Mouse (Mus musculus): ENCODE data around the gene Edrf1. TPM values are rescaled to one million over a fixed set of nuclear protein-coding genes. Genes with fewer than 3 reads are reported as not detected.
"Not testable (repeated sequence)": the region's sequence is repeated elsewhere in the genome, so short reads cannot be mapped to it uniquely, and the experiment has no call there.

Gene Edrf1
- polyA plus RNA-seq, 1 experiment from 2014 or later, result 19.0 TPM

DNA sequence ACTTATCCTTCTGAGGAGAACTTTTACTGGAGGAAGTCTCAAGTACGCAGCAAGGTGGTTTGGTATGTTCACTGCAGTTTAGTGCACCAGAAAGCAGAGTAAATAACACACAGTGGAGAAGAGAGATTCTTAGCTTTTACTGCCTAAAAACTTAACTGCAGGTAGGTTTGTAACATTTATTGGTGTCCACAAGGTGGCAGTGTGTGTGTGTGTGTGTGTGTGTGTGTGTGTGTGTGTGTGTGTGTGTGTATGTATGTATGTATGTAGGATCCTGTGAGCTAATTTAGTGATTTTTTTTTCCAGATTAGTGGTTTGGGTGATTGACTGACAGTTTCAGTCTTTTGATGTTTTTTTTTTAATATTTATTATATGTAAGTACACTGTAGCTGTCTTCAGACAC is 31.7 kb downstream of the Edrf1 start:
- Histone ChIP-seq H3K9ac (no peak overlapping the region), H3K4me1 (no peaks in the 10 kb centered on the region), H3K4me3 (no peak overlapping the region), H3K4me2 (no peak overlapping the region), H3K27me3 (no peaks in the 10 kb centered on the region), H3K9me3 (no peaks in the 10 kb centered on the region), H3K36me3 (peaks cover 92% of the 10 kb centered on the region), H3K27ac (no peak overlapping the region)
- no peak for ATAC-seq (ENCODE audit: insufficient number of reproducible peaks, insufficient read depth, low FRiP score, low TSS enrichment, low read depth)
- 98% methylated on average over 1 of the region's 1 CpGs for WGBS

GRCm38 (mm10) chr7:133669946-133670345 is 32.6 kb downstream of the Edrf1 start:
- H3K36me3 ChIP-seq, result peaks cover 83% of the 10 kb centered on the region
- H3K4me1 ChIP-seq, result no peaks in the 10 kb centered on the region
- WGBS, result 93% methylated on average over 9 of the region's 9 CpGs
- ATAC-seq (ENCODE audit: insufficient number of reproducible peaks, insufficient read depth, low FRiP score, low TSS enrichment, low read depth), result no peak
- no peak overlapping the region for H3K9ac ChIP-seq
- H3K4me3 ChIP-seq, result no peak overlapping the region
- no peaks in the 10 kb centered on the region for H3K27me3 ChIP-seq
- no peak overlapping the region for H3K4me2 ChIP-seq
- no peak overlapping the region for H3K27ac ChIP-seq
- no peaks in the 10 kb centered on the region for H3K9me3 ChIP-seq

DNA sequence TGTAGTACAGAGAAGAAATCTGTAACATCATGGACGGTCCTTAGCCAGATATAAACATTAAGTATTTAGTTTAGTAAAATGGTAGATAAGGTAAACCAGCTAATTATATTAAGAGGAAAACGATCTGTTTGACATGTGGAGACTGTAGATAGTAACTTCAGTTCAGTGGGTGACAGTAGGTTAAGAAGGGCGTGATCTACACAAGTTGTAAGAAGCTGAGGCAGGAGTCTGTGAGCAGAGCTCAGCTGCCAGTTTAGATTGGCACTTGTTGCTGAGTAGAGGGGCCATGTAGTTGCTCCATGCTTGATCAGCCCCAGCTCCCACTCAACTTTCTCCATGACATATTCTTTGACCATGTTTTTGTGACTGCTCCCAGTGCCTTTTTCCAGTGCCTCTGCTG is 33.5 kb downstream of the Edrf1 start:
- no peaks in the 10 kb centered on the region for H3K4me1 ChIP-seq
- H3K9me3 ChIP-seq, result no peaks in the 10 kb centered on the region
- no peak overlapping the region for H3K27ac ChIP-seq
- 92% methylated on average over 3 of the region's 3 CpGs for WGBS
- H3K27me3 ChIP-seq, result no peaks in the 10 kb centered on the region
- H3K36me3 ChIP-seq, result peaks cover 78% of the 10 kb centered on the region
- H3K4me2 ChIP-seq, result no peak overlapping the region
- H3K4me3 ChIP-seq, result no peak overlapping the region
- ATAC-seq (ENCODE audit: insufficient number of reproducible peaks, insufficient read depth, low FRiP score, low TSS enrichment, low read depth), result no peak
- H3K9ac ChIP-seq, result no peak overlapping the region

GRCm38 (mm10) chr7:133676002-133676401 is 38.7 kb downstream of the Edrf1 start:
- WGBS, result 69% methylated on average over 9 of the region's 9 CpGs
- Histone ChIP-seq H3K36me3 (peaks cover 35% of the 10 kb centered on the region), H3K27me3 (no peaks in the 10 kb centered on the region)

GRCm38 (mm10) chr7:133678716-133679115 is 41.4 kb downstream of the Edrf1 start:
- H3K4me3 ChIP-seq, result no peak overlapping the region
- no peaks in the 10 kb centered on the region for H3K27me3 ChIP-seq
- H3K27ac ChIP-seq, result no peak overlapping the region
- no peak overlapping the region for H3K9ac ChIP-seq
- H3K4me2 ChIP-seq, result no peak overlapping the region
- ATAC-seq (ENCODE audit: insufficient number of reproducible peaks, insufficient read depth, low FRiP score, low TSS enrichment, low read depth), result no peak
- peaks cover 9% of the 10 kb centered on the region for H3K36me3 ChIP-seq
- H3K4me1 ChIP-seq, result no peaks in the 10 kb centered on the region
- no peaks in the 10 kb centered on the region for H3K9me3 ChIP-seq
- WGBS, result 80% methylated on average over 8 of the region's 8 CpGs

More at GRCm38 (mm10) chr7:133676002-133676401, 38.7 kb downstream of the Edrf1 start:
- Histone ChIP-seq H3K9ac (no peak overlapping the region), H3K27ac (no peak overlapping the region), H3K4me3 (no peak overlapping the region), H3K4me1 (no peaks in the 10 kb centered on the region), H3K9me3 (no peaks in the 10 kb centered on the region), H3K4me2 (no peak overlapping the region)
- ATAC-seq (ENCODE audit: insufficient number of reproducible peaks, insufficient read depth, low FRiP score, low TSS enrichment, low read depth), result no peak

DNA sequence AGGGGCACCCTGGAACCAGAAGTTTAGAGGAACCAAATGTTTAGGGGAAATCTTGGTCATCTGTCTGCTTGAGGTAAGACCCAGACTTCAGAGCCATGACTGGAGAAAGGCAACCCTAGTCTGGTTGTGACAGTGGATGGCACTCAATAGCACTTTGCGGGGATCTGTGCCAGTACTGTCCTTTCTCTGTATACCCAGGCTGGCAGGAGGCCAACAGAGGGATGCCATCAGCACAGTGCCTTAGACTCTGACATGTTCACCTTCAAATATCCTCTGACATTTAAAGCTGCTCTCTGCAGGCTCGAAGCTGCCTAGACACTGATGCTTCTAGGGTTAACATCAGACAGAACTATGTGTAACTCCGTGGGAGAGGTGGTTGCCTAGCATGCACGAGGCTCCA is 42.1 kb downstream of the Edrf1 start:
- Histone ChIP-seq H3K9me3 (no peaks in the 10 kb centered on the region), H3K36me3 (peaks cover 9% of the 10 kb centered on the region), H3K4me3 (no peak overlapping the region), H3K27me3 (no peaks in the 10 kb centered on the region), H3K9ac (no peak overlapping the region; the same call in 1 of the 2 replicates), H3K4me2 (no peak overlapping the region), H3K4me1 (no peaks in the 10 kb centered on the region), H3K27ac (no peak overlapping the region)
- no peak for ATAC-seq (ENCODE audit: insufficient number of reproducible peaks, insufficient read depth, low FRiP score, low TSS enrichment, low read depth)
- WGBS, result 66% methylated on average over 4 of the region's 4 CpGs

GRCm38 (mm10) chr7:133679961-133680360 is 42.6 kb downstream of the Edrf1 start, which contains the start of gene Mmp21:
Mmp21 (minus strand) TSS chr7:133680061.
- Histone ChIP-seq H3K36me3 (peaks cover 9% of the 10 kb centered on the region), H3K27me3 (no peaks in the 10 kb centered on the region), H3K4me3 (no peak within 1 kb of the TSS), H3K27ac (no peak within 1 kb of the TSS), H3K4me2 (no peak within 1 kb of the TSS), H3K9ac (peak within 1 kb of the TSS; percentile 21; the same call in 1 of the 2 replicates), H3K4me1 (no peaks in the 10 kb centered on the region), H3K9me3 (no peaks in the 10 kb centered on the region)
- WGBS, result 90% methylated on average over 3 of the region's 3 CpGs
- ATAC-seq (ENCODE audit: insufficient number of reproducible peaks, insufficient read depth, low FRiP score, low TSS enrichment, low read depth), result no peak

- ATAC-seq (ENCODE audit: insufficient number of reproducible peaks, insufficient read depth, low FRiP score, low TSS enrichment, low read depth), result no peak
Observed at GRCm38 (mm10) chr7:133683626-133684025, 46.3 kb downstream of the Edrf1 start.

GRCm38 (mm10) chr7:133684110-133684509 is 46.8 kb downstream of the Edrf1 start:
- no peak for ATAC-seq (ENCODE audit: insufficient number of reproducible peaks, insufficient read depth, low FRiP score, low TSS enrichment, low read depth)
- no peak overlapping the region for H3K27ac ChIP-seq
- H3K9me3 ChIP-seq, result peaks cover 15% of the 10 kb centered on the region
- no peak overlapping the region for H3K4me2 ChIP-seq
- H3K4me1 ChIP-seq, result no peaks in the 10 kb centered on the region
- no peaks in the 10 kb centered on the region for H3K27me3 ChIP-seq
- H3K4me3 ChIP-seq, result no peak overlapping the region
- peaks cover 29% of the 10 kb centered on the region for H3K36me3 ChIP-seq
- no peak overlapping the region for H3K9ac ChIP-seq
- WGBS, result 80% methylated on average over 5 of the region's 5 CpGs

More at GRCm38 (mm10) chr7:133683626-133684025, 46.3 kb downstream of the Edrf1 start:
- H3K4me1 ChIP-seq, result no peaks in the 10 kb centered on the region
- H3K9me3 ChIP-seq, result peaks cover 11% of the 10 kb centered on the region
- H3K36me3 ChIP-seq, result peaks cover 24% of the 10 kb centered on the region
- no peak overlapping the region for H3K4me3 ChIP-seq
- H3K4me2 ChIP-seq, result no peak overlapping the region
- 81% methylated on average over 5 of the region's 5 CpGs for WGBS
- no peak overlapping the region for H3K27ac ChIP-seq
- H3K9ac ChIP-seq, result no peak overlapping the region
- H3K27me3 ChIP-seq, result no peaks in the 10 kb centered on the region

DNA sequence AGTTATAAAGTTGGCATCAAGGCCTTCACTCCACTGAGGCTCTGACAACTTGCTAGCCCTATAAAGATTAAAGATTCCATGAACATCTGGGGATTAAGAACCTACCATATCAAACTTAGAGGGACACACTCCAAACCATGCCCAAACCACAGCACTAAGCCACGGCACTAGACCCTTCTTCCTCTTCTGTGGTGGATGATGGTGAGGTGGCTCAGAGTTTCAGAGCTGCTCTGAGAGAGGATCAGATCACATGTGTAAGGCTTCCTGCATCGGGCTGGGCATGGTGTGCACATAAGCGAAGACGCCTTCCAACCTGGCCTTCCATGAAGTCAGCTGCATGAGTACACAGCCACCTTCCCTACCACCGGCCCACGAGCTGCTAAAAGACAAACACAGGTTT is 47.4 kb downstream of the Edrf1 start:
- Histone ChIP-seq H3K9me3 (peaks cover 17% of the 10 kb centered on the region), H3K4me3 (no peak overlapping the region), H3K27me3 (no peaks in the 10 kb centered on the region), H3K36me3 (peaks cover 35% of the 10 kb centered on the region), H3K4me2 (no peak overlapping the region), H3K9ac (no peak overlapping the region), H3K4me1 (no peaks in the 10 kb centered on the region), H3K27ac (no peak overlapping the region)
- 91% methylated on average over 6 of the region's 6 CpGs for WGBS
- no peak for ATAC-seq (ENCODE audit: insufficient number of reproducible peaks, insufficient read depth, low FRiP score, low TSS enrichment, low read depth)

DNA sequence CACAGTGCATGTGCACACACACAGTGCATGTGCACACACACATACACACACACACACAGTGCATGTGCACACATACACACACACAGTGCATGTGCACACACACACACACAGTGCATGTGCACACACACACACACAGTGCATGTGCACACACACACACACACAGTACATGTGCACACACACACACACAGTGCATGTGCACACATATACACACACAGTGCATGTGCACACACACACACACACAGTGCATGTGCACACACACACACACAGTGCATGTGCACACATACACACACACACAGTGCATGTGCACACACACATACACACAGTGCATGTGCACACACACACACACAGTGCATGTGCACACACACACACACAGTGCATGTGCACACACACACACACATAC is 48.3 kb downstream of the Edrf1 start:
- not testable (repeated sequence) for H3K27ac ChIP-seq; H3K27me3 ChIP-seq; H3K4me2 ChIP-seq; H3K4me1 ChIP-seq; ATAC-seq (ENCODE audit: insufficient number of reproducible peaks, insufficient read depth, low FRiP score, low TSS enrichment, low read depth); H3K4me3 ChIP-seq; H3K9ac ChIP-seq
- Histone ChIP-seq H3K9me3 (peaks cover 17% of the 10 kb centered on the region), H3K36me3 (peaks cover 44% of the 10 kb centered on the region)

- Histone ChIP-seq H3K36me3 (peaks cover 33% of the 10 kb centered on the region), H3K4me2 (no peak overlapping the region), H3K4me3 (no peak overlapping the region), H3K27me3 (no peaks in the 10 kb centered on the region), H3K4me1 (no peaks in the 10 kb centered on the region), H3K27ac (no peak overlapping the region), H3K9me3 (no peaks in the 10 kb centered on the region), H3K9ac (no peak overlapping the region)
- no peak for ATAC-seq (ENCODE audit: insufficient number of reproducible peaks, insufficient read depth, low FRiP score, low TSS enrichment, low read depth)
- WGBS, result 88% methylated on average over 12 of the region's 12 CpGs
Observed at GRCm38 (mm10) chr7:133698021-133698709, 60.8 kb downstream of the Edrf1 start.
